Mouse (Mus musculus) liver, postnatal 0 days (tissue): Measurements from ENCODE around the gene Nxt1.

ENCODE experiments used
- CTCF ChIP-seq: sonication (generic); IDR thresholded peaks from 2 replicates; pipeline ENCODE4 v1.5.1; 2016; ENCODE audit warnings: antibody characterized with exemption, low read depth
- EP300 ChIP-seq: IDR thresholded peaks from 2 replicates; pipeline ENCODE4 v1.6.1; 2016; ENCODE audit warnings: antibody characterized with exemption, low read depth, mild to moderate bottlenecking

DNA sequence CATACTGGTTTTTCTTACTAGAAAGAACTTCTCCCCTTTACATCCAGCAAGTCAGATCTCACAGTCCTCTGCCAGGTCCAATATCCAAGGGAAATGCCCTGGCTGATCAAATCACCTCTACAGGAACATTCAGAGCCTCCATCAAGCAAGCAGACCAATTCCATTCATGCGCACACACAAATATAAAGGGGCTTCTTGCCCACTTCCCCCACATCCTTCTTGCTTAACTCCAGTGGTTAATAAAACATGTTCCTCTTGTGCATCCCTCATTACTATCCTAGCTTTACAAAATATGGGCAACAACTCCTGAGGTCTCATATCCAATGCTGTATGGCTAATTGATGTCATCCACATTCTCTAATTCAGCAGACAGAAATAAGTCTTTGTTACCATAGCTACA, 8.9 kb upstream of the Nxt1 start:
- TF ChIP-seq CTCF (no peak), EP300 (no peak)
